Mouse (Mus musculus) hindbrain, embryonic 16.5 days (tissue): ENCODE results near the gene Tec. TPM values are rescaled to one million over a fixed set of nuclear protein-coding genes. Genes with fewer than 3 reads are reported as not detected.

ENCODE experiments used
- ATAC-seq: fragments of 200-750 bp; cut with Nextera tagmentation; 2 replicates; pipeline ENCODE4 v1.8.0; 2017; ENCODE audit warnings: moderate TSS enrichment, moderate library complexity
- H3K27ac ChIP-seq: fragments of 300-500 bp; sonication (generic); 2 replicates; pipeline ENCODE4 v1.5.1; 2014; ENCODE audit warnings: low read depth, mild to moderate bottlenecking, control low read depth, low read length, moderate library complexity
- H3K27me3 ChIP-seq: fragments of 300-500 bp; sonication (generic); replicated peaks from 2 replicates; pipeline ENCODE4 v1.6.1; 2014; ENCODE audit warnings: low read length; ENCODE audit not compliant: control insufficient read depth, insufficient read depth
- H3K36me3 ChIP-seq: fragments of 300-500 bp; sonication (generic); 2 replicates; pipeline ENCODE4 v1.6.1; 2014; ENCODE audit warnings: mild to moderate bottlenecking, low read length, moderate library complexity, mixed read lengths; ENCODE audit not compliant: control insufficient read depth, insufficient read depth
- H3K4me1 ChIP-seq: fragments of 300-500 bp; sonication (generic); 2 replicates; pipeline ENCODE4 v1.6.1; 2014; ENCODE audit warnings: low read depth, low read length; ENCODE audit not compliant: control insufficient read depth, insufficient read depth
- H3K4me2 ChIP-seq: fragments of 300-500 bp; sonication (generic); 2 replicates; pipeline ENCODE4 v1.6.1; 2014; ENCODE audit warnings: mild to moderate bottlenecking, low read length, control low read depth, moderate library complexity
- H3K4me3 ChIP-seq: fragments of 300-500 bp; sonication (generic); 2 replicates; pipeline ENCODE4 v1.5.1; 2014; ENCODE audit warnings: mild to moderate bottlenecking, low read length, control low read depth, moderate library complexity
- H3K9ac ChIP-seq: fragments of 300-500 bp; sonication (generic); 2 replicates; pipeline ENCODE4 v1.6.1; 2014; ENCODE audit warnings: low read depth, mild to moderate bottlenecking, control low read depth, low read length, moderate library complexity
- H3K9me3 ChIP-seq: fragments of 300-500 bp; sonication (generic); 2 replicates; pipeline ENCODE4 v1.6.1; 2014; ENCODE audit warnings: mild to moderate bottlenecking, low read length, moderate library complexity; ENCODE audit not compliant: control insufficient read depth
- WGBS: fragments of 180-500 bp; shearing (Covaris S2); extraction: QIAGEN DNeasy Blood & Tissue Kit; methylation state at CpG from one replicate; pipeline ENCODE4 v1.1.7; 2014; 5-methylcytosine and 5-hydroxymethylcytosine counted together
- polyA plus RNA-seq: library from polyadenylated mRNA; unstranded; fragments of >200 nt; fragmentation: Nextera tagmentation; extraction: Ambion mirVana; gene quantifications from 2 replicates; pipeline ENCODE4 v1.2.1, GENCODE M21; 2015

The Tec gene
- polyA plus RNA-seq, 1 experiment from 2014 or later: 8.4 TPM

- 52% methylated on average over 10 of the region's 10 CpGs for WGBS
- Histone ChIP-seq H3K4me3 (no peak overlapping the region), H3K36me3 (no peaks in the 10 kb centered on the region), H3K4me2 (no peak overlapping the region; the same call in 1 of the 2 replicates), H3K9ac (no peak overlapping the region), H3K4me1 (no peaks in the 10 kb centered on the region), H3K27me3 (no peaks in the 10 kb centered on the region), H3K27ac (no peak overlapping the region), H3K9me3 (peaks cover 7% of the 10 kb centered on the region)
- no peak for ATAC-seq
Observed at GRCm38 (mm10) chr5:72706095-72706494, 162.2 kb downstream of the Tec start.

Other genes with a start within 250 kb of the Tec start
- gene Cnga1, start 224.2 kb downstream of the Tec start, polyA plus RNA-seq: not detected in 2 replicates
- gene Nipal1, start 220.7 kb downstream of the Tec start, polyA plus RNA-seq: 0.64 and 1.9 TPM in 2 replicates
- gene Txk, start 115.7 kb downstream of the Tec start, polyA plus RNA-seq: 0.22 and 0.23 TPM in 2 replicates
- 12.6 and 14.2 TPM in 2 replicates for gene Slain2, start 45.8 kb upstream of the Tec start, polyA plus RNA-seq
- gene Gm10135, start 106.2 kb upstream of the Tec start, polyA plus RNA-seq: not detected in 2 replicates
- 35.5 and 41.4 TPM in 2 replicates for gene Slc10a4, start 138.4 kb upstream of the Tec start, polyA plus RNA-seq